Mouse (Mus musculus): ENCODE measurements around the gene Faah.

Gene Faah

GRCm38 (mm10) chr4:116015502-116015901 lies 2.2 kb downstream of the Faah start:
- in situ Hi-C loops (cut with MboI; ENCODE audit: unreplicated experiment in 2 of 2), result no loop called here

DNA sequence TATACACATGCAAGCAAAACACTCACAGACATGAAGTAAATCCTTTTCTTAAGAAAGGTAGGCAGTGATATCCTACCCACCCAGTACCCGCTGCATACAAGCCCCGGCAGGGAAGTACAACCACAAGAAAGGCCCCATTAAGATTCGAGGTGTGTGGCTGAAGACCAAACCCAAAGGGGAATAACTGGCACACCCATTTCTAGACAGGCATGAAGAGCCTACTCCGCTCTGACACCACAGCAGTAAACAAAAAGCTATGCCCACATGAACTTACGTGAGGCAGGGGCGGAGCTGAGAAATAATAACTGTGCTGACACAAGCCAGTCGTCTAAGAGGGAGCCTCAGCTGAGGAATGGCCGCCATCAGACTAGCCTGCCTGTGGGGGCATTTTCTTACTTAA lies 7.5 kb downstream of the Faah start:
- in situ Hi-C loops (cut with MboI; ENCODE audit: unreplicated experiment in 2 of 2), result no loop called here

DNA sequence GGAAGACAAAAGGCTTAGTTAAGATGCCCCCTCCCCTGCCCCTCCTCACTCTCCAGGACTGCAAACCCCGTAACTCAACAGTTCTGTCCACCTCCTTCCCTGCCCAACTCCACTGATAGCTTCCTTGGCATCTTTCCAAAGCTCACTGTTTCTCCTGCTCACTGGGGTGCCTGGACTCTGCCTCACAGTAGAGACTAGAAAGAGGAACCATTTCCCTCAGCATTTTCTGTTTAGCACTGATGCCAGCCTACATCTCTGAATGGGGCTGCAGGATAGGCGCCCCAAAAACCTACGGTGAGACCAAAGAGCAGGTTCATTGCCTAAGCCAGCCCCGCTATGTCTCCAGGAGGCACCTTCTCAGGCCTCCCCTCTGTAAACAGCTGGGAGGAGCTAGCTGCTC lies 16.5 kb downstream of the Faah start:
- in situ Hi-C loops (cut with MboI; ENCODE audit: unreplicated experiment in 2 of 2), result no loop called here

DNA sequence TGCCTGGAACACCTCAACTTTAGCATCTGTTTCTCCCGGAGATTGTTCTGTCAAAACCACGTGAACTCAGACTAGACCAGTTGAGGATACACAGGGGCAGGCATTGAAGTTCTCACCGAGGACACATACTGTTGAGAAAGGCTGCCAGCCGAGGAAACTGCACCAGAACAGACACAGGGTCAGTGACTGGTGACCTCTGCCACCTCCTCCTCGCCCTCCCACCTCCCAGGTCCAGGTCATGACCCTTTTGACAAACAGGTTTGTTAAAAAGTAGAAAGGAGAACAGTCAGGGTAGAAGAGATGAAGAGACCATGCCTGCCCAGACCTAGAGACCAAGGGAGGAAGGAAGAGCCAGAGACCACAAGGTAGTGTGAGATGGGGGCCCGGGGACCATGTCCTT lies 17.1 kb downstream of the Faah start:
- in situ Hi-C loops (cut with MboI; ENCODE audit: unreplicated experiment in 2 of 2), result no loop called here

DNA sequence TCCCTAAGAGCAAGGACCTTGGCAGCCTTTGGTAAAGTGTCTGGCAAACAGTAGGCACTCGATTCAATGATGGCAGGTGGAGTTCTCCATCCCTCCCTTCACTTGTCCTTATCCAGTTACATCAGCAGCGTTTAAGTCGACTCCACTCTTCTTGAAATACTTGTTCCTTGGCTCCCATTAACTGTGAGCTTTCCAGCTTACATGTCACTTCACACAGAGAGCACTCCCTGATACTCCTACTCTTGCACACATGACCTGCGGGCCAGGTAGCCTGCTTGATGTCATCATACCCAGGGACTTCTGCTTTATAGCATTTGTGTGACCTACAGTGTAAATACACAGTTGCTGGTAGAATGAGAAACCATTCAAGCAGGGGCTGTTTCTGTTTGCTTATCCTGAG lies 21.0 kb downstream of the Faah start:
- in situ Hi-C loops (cut with MboI; ENCODE audit: unreplicated experiment in 2 of 2), result no loop called here

- in situ Hi-C loops (cut with MboI; ENCODE audit: unreplicated experiment in 2 of 2), result no loop called here
Measured at GRCm38 (mm10) chr4:115995376-115995730, 22.4 kb downstream of the Faah start.

GRCm38 (mm10) chr4:115994662-115995375 lies 22.9 kb downstream of the Faah start:
- in situ Hi-C loops (cut with MboI; ENCODE audit: unreplicated experiment in 2 of 2), result no loop called here

DNA sequence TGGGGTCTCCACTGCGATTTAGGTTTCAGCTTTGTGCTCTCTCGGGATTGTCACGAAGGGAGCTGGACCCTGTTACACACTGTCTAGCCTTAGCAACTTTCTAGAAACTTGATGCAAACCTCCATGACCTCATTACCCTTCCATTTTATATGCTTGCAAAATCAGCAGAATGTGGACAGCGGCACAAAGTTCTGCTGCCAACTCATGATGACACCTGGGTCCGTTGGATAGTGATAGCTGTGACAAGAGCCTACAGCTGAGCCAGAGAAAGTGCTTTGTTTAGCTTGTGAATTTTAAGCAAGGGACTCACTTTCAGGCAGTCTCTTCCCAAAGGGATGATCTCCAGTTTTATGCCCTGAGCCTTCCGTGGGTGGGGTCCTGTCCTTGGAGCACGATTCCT lies 28.3 kb downstream of the Faah start:
- in situ Hi-C loops (cut with MboI; ENCODE audit: unreplicated experiment in 2 of 2), result loop anchor here (10.0 kb wide), 2 partner anchors 515 to 885 kb away; no protein-coding TSS in a partner anchor

DNA sequence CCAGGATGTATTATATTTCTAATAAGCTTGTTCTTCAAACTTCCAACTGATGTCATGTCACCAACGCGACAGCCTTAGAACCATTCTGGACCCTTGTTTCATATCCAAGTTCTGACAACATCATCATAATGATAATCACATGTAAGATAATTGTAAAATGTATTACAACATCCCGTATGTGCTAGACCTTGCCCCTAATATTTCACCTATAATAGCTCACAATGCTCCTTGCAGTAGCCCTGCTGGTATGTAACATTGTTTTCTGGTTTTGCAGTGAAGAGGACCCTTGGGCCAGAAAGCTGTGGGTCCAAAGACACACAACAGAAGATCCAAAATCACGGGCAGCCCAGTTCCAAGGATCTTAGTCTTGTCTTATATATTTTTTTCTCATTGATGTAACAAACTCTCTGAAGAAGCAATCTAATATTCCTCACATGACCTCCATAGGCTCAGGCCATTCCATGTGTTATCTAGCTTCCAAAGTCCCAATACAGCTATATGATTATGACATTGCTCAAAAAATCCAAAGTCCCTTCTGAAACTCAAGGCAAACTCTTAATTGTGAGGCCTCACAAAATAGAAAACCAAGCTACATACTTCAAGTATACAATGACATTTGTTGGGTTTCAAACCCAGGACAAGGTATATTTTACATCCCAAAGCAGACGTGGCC lies 29.7 kb downstream of the Faah start:
- in situ Hi-C loops (cut with MboI; ENCODE audit: unreplicated experiment in 2 of 2), result loop anchor here (10.0 kb wide), 2 partner anchors 513 to 883 kb away; no protein-coding TSS in a partner anchor

- in situ Hi-C loops (cut with MboI; ENCODE audit: unreplicated experiment in 2 of 2), result loop anchor here (10.0 kb wide), 2 partner anchors 513 to 883 kb away; no protein-coding TSS in a partner anchor
Measured at GRCm38 (mm10) chr4:115987436-115987835, 30.3 kb downstream of the Faah start.

DNA sequence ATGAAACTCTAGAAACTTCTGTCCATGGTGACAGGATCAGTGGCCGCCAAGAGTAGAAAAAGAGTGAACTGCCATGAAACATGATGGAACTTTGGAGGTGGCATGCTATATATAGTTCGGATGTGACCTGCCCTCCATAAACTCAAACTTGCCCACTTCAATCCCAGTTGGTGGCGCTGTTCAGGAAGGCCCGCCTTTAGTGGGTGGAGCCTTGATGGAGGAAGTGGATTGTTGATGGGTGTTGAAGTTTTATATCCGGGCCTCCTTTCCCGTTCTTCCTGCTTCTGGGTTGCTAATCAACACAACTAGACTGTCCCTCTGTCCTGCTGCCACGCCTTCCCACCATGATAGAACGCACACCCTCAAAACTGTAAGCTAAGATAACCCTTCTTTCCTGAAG lies 32.8 kb downstream of the Faah start:
- in situ Hi-C loops (cut with MboI; ENCODE audit: unreplicated experiment in 2 of 2), result loop anchor here (5.0 to 10.0 kb wide), 3 partner anchors 83 to 880 kb away; no protein-coding TSS in a partner anchor

- in situ Hi-C loops (cut with MboI; ENCODE audit: unreplicated experiment in 2 of 2), result loop anchor here (5.0 to 10.0 kb wide), 3 partner anchors 82 to 879 kb away; no protein-coding TSS in a partner anchor
Measured at GRCm38 (mm10) chr4:115984111-115984510, 33.6 kb downstream of the Faah start.

DNA sequence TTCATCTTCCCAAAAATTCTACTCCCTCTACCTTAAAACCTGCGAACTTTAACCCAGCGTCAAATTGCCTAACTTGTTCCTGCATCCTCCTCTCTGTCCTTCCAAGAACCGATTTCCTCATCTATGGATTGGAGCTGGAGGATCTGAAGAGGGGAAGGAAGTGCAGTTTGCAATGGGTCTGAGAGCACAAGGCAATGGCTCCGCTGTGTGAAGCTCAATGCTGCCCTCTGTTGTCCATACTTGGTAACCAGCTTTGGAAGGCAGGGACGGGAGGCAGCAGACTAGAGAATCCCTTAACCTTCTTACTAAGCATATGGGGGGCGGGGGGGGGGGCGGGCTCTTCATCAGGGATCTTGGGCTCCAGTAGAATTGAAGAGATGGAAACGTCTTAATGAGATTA lies 37.0 kb downstream of the Faah start:
- in situ Hi-C loops (cut with MboI; ENCODE audit: unreplicated experiment in 2 of 2), result loop anchor here (5.0 to 10.0 kb wide), 3 partner anchors 78 to 876 kb away; no protein-coding TSS in a partner anchor

GRCm38 (mm10) chr4:115979437-115979836 lies 38.3 kb downstream of the Faah start:
- in situ Hi-C loops (cut with MboI; ENCODE audit: unreplicated experiment in 2 of 2), result no loop called here

GRCm38 (mm10) chr4:115978911-115979310 lies 38.8 kb downstream of the Faah start:
- in situ Hi-C loops (cut with MboI; ENCODE audit: unreplicated experiment in 2 of 2), result no loop called here

GRCm38 (mm10) chr4:115972543-115972942 lies 45.2 kb downstream of the Faah start:
- in situ Hi-C loops (cut with MboI; ENCODE audit: unreplicated experiment in 2 of 2), result loop anchor here (25.0 kb wide), 2 partner anchors 485 to 1285 kb away; partner anchors contain the start of gene Cyp4a14 (in 1 of the 2)

- in situ Hi-C loops (cut with MboI; ENCODE audit: unreplicated experiment in 2 of 2), result loop anchor here (25.0 kb wide), 2 partner anchors 477 to 1277 kb away; partner anchors contain the start of gene Cyp4a14 (in 1 of the 2)
Measured at GRCm38 (mm10) chr4:115964446-115964845, 53.3 kb downstream of the Faah start.

- in situ Hi-C loops (cut with MboI; ENCODE audit: unreplicated experiment in 2 of 2), result loop anchor here (25.0 kb wide), 2 partner anchors 476 to 1276 kb away; partner anchors contain the start of gene Cyp4a14 (in 1 of the 2)
Measured at GRCm38 (mm10) chr4:115963751-115964150, 54.0 kb downstream of the Faah start.

DNA sequence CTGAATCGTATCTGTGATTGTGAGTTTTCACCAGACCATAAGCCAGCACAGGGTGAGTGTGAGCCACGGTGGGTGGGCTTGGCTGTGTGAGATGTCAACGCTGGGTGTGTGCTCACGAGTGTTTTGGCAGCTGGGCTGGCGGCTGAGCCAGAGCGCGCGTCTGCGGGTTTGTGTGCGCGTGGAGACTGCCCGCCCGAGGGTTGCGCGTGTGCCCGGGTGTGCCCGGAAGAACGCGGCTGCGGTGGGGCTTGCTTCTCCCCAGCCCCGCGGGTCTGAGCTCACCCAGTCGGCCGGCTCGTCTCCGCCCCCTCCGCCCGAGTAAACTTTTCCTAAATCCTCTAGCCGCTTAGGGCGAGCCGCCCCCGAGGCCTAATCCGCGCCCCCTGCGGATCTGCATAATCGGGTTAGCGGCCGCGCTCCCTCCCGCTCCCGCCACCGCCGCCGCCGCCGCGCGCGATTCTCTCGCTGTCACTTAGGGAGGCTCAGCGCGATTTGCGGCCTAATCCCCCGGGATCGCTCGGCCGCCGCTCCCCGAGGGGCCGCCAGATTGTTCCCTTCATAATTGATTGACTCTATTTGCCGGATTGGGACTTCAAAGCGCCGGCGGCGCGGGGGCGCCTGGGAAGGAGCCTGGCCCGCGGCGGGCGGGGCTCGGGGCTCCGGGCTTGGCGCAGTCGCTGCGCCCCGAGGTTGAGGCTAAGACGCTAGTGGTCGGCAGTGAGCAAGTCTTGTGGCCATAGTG lies 54.9 kb downstream of the Faah start:
- in situ Hi-C loops (cut with MboI; ENCODE audit: unreplicated experiment in 2 of 2), result loop anchor here (25.0 kb wide), 2 partner anchors 476 to 1276 kb away; partner anchors contain the start of gene Cyp4a14 (in 1 of the 2)

GRCm38 (mm10) chr4:115961991-115962390 lies 55.7 kb downstream of the Faah start:
- in situ Hi-C loops (cut with MboI; ENCODE audit: unreplicated experiment in 2 of 2), result loop anchor here (25.0 kb wide), 2 partner anchors 475 to 1275 kb away; partner anchors contain the start of gene Cyp4a14 (in 1 of the 2)
